Mouse (Mus musculus) heart, postnatal 4 days (tissue): ENCODE results near the gene Zfp385c. TPM values are rescaled to one million over a fixed set of nuclear protein-coding genes. Genes with fewer than 3 reads are reported as not detected.

ENCODE experiments used
- DNase-seq: peaks from one replicate; pipeline ENCODE4 v3.0.0; 2021
- total RNA-seq, 2 experiments: library from RNA; stranded (reverse); gene quantifications; 2 replicates each; pipeline ENCODE4 v1.2.3; 2021

Zfp385c gene
- total RNA-seq, 2 experiments from 2014 or later, result 0.56 to 0.60 TPM

DNA sequence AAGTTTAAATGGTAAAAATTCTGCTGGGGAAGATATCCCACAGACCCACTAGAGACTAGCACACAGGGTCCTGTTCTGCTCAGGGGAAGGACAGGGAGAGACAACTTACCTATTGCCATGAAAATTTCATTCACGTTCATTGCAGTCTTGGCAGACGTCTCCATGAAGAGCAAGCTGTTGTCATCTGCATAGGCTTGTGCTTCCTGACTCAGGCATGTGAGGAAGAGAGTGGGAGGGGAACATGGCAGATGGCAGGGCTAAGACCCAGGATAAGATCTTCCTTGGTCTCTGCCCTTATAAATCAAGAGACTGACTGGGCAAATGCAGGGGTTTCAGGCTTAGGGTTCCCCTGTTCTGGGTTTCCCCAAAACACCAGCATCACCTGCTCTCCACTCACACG, 24.4 kb upstream of the Zfp385c start:
- DNase-seq, result no peak

DNA sequence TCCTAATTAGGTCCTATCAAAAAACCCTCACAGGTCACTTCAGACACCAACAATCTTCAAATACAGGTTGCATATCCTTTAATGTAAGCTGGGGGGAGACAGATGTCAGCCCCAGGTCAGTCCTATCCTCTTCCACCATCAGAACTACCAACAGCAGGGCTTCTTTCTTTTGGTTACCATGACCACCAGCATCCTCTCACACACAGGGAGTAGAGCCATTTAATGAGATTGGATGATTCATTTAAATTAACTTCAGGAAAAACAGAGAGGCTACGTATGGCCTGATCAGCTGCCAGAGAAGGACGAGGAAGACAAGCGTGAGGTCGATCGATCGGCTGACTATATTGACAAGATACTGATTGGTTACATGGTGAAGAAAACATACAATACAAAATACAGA, 22.7 kb upstream of the Zfp385c start:
- no peak for DNase-seq

DNA sequence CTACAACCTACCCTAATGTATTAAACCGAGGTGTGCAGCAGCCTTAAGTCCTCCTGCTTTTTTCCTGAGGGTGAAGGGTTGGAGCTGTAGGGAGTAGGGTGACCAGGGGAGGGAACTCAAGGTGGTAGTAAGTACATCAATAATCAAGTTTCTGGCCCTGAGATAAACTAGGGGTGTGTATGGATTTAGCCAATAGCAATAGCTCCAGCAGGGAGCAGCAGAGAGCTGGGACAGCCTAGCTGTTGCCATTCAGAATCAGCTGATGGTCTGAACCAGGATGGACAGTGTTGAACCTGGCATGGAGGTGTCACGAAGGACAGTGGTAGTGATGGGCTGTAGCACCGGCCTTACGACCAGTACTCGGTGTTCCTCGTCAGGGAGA, 22.3 kb upstream of the Zfp385c start:
- peak; percentile 91 for DNase-seq

DNA sequence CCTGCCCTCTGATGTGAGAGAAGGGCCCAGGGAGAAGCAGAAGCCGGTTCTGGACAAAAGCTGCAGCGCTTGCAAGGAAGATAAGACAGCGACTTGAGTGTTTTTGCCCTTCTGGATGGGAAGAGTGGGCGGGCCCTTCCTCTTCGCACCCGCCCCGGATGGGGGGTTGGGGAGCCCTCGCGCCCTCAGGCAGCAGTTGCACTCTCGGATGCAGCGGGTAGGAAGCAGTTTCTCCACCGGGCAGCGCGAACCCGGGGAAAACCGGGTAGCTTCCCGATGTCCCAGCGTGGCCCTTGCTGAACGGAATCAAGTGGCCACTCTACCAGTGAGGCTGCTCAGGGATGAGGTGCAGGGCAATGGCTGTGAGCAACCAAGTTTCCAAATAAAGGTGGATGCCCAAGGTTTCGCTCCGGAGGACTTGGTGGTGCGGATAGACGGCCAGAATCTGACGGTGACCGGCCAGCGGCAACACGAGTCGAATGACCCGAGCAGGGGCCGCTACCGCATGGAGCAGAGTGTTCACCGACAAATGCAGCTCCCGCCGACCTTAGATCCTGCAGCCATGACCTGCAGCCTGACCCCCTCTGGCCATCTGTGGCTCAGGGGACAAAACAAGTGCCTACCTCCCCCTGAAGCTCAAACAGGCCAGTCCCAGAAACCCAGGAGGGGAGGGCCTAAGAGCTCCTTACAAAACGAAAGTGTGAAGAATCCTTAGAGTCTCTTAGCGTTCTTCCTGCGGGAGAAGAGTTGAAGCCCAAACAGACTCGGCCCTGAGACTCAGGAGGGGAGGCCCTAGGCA, 21.7 kb upstream of the Zfp385c start, which contains the start of gene Hspb9:
Hspb9 (plus strand) TSS at position 116 of the 799 bp plus-strand sequence.
- DNase-seq, result peak; percentile 72

DNA sequence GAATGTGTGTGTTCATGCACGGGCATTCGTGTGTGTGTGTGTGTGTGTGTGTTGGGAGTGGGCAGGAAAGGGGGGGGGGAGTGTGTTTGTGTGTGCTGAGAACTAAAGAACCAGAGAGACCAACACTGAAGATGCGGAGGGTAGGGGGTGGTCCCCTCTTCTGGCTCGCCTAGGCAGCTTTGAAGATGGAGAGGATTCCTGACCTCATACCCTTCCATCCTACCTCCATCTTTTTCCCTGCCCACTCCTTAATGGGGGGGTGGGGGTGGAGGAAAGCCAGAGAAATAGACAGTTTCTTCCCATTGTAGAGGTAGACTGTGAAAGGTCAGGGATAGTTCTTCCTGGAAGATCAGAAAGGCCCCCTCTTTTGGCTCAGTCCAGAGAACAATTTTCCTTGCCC, 20.9 kb upstream of the Zfp385c start:
- DNase-seq, result no peak

DNA sequence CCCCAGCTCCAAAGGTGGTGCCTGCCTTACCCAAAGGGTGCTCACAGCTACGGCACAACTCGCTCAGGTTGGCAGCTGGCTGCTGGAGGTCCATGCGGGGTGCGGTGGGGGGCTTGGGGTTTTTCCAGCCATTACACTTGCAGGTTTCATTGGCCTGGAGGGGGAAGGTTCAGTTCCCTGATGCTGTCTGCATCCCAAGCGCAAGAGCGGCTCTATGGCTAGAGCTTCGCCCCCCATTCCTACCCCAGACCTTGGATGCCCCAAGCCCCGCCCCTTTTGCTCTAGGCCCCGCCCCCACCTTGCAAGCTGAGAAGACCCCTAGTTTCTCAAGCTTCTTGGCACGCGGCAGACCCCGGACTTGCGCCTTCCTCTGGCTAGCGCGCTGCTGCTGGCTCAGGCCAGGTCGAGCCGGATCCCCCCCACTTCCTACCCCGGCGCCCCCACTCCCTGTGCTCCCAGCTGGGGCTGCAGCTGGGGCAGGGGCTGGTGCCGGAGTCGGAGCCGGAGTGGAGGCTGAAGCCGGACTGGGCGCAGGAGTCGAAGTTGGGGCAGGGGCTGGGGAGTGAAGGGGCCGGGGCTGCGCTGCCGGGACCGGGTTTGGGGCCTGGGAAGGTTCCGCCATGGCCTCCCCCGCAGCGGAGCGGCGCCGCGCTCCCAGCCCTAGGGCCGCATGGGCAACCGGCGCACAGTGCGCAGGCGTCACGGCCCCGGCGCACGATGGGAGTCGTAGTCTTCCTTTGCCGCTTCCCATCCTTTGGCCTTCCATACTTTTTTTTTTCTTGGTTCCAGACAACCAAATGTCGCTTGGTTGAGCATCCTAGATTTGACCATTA, 19.7 kb upstream of the Zfp385c start, which contains the start of gene Kat2a:
Kat2a (minus strand) TSS at position 683 of the 833 bp plus-strand sequence.
- peak; percentile 89 for DNase-seq

DNA sequence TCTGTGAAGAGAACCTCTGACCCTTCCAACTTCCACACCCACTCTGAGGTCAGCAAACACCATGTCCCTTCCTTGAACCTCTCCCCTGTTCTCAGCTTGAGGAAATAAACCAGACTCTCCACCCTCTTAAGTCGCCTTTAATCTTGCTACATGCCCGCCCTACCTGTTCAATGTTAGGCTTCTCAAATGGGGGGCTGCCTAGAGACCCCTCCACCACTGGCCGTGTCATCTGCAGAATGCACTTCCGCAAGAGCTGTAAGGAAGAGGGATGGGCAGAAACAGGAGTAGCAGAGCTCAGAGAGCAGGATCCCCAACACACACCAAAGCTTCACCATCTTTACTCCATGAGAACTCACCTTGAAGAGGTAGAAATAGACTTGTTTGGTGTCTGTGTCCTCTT, 18.7 kb upstream of the Zfp385c start:
- no peak for DNase-seq

DNA sequence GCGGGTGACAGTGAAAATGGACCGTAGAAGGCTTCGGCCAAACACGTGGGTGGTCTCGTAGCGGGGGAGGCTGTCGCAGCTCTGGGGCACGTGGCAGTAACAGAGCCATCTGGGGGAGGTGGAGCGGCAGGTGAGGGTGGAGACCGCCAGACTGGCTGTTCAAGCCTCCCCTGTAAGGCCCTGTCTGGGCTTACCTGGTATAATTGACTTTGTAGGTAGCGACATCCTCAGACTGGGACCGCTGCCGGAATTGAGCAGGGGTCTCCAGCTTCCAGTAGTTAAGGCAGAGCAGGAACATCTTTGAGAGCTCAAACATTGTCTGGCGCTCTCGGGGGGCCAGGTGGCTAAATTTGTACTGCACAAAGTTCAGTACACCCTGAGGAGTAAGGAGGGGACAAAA, 18.3 kb upstream of the Zfp385c start:
- no peak for DNase-seq

DNA sequence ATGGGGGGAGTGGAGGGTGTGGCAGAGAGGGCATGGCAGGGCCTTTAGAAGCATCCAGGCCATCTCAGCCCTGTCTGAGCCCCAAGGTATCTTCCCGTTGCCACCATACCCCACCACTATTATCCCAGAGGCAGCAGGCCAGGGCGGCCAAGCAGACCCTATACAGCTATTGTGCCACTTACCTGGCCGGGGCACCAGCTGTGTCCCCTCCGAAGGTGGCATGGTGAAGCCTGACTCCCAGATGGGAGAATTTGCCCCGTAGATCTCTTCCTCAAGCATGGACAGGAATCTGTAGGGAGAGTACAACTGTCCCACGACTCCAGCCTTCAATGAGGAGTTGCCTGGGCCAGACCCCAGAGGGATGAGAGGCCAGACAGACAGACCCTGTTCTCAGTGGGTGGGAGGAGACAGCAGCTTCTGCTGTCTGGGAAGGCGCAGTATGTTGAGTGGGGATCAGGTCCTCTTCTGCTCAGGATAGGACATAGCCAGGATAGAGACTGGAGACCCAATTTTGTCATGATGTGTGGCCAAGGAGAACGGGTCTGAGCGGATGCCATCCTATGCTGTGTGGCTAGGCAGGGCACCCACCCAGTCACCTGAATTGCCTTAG, 17.1 kb upstream of the Zfp385c start:
- no peak for DNase-seq

DNA sequence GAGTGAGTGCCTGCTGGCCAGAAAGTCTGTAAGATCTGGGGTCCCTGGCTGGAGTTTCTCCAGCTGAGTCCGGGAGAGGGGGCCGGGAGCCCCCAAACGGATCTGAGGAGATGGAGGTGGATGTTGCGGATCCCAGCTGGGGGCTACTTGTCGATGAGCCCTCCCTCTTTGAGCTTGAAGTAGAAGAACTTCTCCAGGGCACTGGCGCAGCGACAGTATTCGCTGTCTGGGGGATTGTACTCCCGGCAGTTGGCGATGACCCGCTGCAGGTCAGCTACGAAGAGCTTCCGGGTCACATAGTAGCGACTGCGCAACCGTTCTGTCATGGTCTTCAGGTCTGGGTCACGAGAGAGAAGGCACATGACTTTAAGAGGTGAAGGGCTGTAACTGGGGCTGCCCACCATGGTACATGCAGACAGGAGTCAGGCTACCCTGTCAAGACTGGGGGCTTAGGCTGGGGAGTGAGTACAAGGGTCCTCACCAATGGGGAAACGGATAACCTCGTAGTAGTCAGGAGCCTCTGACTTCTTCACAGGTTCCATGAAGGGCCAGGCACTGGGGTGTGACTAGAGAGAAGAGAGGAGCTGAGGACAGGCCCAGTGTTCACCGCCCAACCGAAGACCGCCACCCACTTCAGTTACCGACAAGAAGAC, 13.0 kb upstream of the Zfp385c start:
- no peak for DNase-seq

DNA sequence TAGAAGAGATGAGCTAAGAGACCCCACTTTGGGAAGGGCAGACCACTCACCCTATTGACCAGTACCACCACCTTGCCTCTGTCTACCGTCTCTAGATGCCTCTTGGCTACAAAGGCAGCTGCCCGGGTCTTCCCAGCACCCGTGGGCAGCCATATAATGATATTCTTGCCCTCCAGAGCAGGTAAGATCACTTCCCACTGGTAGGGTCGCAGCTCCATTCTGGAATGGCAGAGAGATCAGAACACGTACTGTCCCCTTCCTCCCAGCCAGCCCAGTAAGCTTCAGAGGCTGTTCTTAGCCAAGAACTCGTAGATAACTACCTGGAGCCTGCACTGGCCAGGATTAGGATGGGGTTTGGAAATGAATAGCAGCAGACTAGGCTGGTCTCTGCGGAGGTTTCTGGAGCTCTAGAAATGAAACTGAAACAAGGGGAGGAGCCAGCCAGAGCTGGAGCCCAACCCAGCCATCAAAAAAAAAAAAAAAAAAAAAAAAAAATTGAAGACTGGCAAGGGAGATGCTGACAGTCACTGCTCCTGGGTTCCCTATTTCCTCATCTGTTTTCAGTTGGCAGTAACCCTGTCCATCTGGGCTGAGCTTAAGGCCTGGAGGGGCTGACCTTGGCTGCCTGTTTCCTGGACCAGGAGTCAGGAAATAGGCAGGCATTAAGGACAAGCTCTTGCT, 11.7 kb upstream of the Zfp385c start, which contains the start of gene Dhx58:
Dhx58 (minus strand) TSS at position 421 of the 681 bp plus-strand sequence.
- DNase-seq, result no peak

DNA sequence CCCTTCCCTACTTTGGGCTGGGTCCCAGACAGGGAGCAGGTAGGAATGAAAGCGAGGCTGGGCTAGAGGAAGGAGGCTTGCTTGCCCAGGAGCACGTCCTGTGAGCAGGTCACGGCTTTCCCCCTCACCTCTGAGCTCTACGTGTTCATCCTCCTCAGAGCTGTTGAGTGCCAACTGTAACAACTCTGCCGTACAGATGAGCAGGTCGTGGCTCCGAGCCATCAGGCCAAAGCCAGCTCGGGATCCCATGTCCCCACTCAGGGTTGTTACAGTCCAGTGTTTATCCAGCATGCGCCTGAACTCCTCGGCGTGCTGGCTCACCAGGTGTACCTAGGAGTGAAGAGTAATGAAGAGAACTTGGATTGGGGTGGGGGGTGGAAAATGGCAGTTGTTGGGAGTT, 11.1 kb upstream of the Zfp385c start:
- DNase-seq, result no peak

DNA sequence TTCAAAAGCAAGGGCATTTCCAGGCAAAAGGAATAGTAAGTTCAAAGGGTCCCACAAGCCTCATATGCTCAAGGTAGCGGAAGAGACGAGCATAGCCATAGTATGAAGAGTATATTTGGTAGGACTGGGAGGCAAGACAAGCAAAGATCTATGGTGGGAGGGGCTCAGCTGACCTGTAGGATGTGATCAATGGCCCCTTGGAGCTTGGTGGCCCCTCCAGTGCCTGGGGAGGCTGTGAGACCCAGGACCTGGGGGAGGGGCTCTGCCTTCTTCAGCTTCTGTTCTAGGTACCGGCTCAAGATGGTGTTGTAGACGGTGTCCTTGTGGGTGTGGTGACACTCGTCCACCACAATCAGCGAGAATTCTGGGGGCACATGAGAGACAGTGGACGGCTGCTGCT, 10.7 kb upstream of the Zfp385c start:
- DNase-seq, result no peak

DNA sequence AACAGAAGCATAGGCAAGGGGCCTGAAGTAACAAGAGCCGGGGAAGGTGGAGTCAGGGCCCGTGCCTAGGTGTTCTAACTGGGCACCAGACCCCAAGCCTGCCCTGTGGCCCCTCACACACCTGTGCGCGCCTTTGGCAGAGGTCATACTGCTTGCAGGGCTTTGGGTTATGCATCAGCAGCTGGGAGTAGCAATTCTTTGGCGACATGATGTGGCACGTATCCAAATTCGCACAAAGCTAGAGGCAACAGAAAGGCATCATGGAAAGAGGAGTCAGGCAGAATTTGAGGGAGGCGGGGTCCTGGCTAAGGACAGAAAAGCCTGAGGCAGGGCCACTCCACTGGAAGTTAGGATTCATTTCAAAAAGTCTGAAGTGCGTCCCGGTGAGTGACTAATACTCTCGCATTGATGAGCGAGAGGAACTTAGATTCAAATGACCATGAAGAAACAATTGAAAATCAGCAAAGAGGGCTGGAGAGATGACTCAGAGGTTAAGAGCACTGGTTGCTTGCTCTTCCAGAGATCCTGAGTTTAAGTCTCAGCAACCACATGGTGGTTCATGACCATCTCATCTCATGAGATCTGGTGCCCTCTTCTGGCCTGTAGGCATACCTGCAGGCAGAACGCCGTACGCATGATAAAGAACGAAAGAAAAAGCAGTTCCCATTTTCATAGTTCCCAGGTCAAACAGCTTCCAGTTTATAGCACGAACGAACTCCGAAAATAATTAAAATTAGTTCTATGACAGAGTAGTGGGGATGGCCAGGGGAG, 10.0 kb upstream of the Zfp385c start:
- peak; percentile 77 for DNase-seq

DNA sequence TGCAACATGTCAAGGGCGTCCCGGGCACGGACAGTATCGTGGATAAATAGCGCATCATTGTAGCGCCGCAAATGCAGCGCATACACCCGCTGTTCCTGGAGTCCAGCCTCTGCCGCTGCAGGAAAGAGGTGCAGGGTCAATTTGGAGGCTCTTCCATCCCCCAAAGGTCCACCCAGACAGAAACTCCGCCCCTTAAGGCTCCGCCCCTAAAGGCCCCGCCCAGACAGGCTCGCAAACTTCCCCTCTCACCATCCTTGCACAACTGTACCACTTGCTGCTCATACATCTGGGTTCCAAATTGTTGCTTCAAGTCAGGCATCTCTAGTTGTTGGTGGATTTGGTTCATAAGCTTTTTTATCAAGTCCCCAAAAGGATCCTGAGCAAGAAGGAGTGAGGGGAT, 9.0 kb upstream of the Zfp385c start:
- DNase-seq, result peak; percentile 69

DNA sequence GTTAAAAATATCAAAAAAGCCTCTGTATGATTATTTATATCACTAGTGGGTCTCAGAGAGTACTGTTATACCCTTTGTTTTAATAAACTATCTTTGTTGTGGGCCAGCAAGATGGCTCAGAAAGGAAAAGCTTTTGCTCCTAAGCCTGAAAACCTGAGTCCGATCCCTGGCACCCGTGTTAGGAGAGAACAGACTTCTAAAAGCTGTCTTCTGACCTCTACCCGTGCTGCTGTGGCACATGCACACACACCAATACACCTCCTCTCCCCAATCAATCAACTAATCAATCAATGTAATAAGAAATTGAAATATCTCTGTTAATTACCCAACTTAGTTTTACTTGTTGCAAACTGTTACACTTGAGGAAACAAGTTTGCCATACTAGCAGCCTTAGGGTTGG, 8.5 kb upstream of the Zfp385c start:
- no peak for DNase-seq

DNA sequence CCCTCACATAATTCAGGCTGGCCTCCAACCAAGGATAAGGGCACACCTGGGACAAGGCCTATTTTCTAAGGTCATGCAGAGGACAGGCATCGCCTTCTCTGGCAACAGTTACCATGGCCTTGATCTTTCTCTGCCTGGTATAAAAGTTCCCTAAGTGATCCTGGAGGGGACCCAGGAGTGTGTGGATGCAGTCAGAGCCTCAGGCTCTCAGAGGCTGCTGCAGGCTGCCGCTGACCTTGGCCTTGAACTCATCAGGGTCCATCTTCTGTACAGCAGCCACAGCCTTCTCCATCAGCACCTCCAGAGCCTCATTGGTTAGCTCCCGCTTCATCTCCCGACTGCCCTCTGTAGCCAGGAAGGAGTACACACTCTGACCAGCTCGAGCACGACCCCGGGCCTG, 5.7 kb upstream of the Zfp385c start:
- no peak for DNase-seq

DNA sequence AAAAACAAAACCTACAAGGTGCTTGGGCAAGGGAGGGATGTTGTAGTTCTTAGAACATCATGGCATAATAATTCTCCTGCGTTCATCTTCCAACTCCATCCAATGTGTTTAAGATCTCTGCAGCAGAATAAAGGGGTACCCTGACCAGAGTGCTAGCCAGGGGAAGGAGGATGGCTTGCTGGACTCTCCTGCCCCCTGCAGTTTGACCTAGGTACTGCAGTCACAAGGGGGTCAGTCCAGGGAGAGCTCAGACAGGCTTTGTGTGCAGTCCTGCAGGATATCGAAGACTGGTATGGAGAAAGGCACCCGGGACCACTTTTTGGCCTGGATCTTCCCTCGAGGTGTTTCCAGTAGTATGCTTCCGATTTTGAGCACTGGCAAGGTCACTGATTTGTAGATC, 2.7 kb upstream of the Zfp385c start:
- DNase-seq, result peak; percentile 92

DNA sequence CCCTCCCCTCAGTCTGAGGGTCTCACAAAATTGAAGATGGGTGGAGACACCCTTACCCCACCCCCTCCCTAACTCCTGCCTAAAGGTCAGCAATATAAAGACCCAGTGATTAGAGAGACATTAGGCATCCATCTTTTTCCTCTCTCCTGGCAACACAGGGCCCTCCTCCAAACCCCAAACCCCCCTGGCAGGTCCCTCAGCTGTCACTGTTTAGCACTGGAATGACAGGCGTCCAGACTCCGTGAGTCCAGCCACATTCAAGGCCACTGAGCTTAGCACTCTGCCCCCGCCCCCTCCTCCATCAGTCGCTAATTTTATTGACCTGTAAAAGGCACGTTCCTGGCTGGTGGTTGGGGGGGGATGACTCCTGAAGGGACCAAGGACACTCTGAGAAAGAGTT, 899 bp upstream of the Zfp385c start:
- no peak for DNase-seq

DNA sequence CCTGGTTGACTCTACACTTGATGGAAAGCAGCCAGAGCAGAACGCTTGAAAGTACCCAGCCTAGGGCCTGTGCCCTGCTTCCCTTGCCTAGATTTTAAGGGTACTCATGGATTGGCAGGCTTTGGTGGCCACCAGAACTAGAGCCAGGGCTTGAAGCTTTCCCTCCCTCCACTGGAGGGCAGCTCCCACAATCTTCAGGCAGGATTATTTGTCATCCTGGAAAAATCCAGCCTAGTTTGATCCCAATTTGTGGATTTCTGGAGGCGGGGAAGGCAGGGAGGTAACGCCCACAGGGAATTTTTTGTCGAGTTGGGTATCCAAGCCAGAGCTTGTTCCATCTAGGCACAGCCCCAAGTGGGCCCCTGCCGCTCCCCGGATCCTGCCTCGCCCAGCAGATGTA, 1.9 kb downstream of the Zfp385c start:
- DNase-seq, result no peak

DNA sequence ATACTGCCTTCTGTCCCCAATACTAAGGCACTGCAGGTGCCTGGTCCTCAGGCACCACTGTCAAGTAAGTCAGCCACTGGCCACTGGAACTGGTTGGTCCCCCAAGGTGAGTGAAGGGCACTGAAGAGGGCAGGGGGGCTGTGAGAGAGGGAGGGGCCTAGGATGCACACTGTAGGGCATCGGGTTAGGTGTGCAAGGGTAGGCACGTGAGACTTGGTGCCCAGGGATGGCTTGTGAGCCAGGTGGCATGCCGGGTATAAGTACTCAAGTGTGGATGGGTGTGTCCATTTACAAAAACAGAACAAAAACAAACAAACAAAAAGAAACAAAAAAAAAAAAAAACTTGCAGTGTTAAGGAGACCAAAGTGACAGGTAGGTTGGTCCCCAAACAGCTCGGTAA, 3.8 kb downstream of the Zfp385c start:
- no peak for DNase-seq
